Mouse (Mus musculus): ENCODE measurements around the gene Cryba4.

DNA sequence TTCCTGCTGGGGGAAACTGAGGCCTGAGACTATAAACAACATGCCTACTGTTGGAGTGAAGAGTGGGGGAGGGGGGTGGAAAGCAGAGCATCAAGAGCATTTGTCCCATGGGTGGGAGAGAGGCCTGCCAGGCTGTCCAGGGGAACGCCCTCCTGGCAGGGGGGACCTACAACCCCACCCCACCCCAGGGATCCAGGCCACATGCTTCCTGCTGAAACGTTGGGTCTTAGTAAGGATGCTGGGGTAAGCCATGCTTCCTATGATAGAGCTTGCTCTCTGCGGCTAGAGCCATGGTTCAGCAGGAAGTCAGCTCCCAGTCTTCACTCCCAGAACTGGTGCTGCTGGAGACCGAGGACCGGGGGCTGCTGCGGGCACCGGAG is 31.9 kb upstream of the Cryba4 start:
- TF ChIP-seq POLR2A (IDR thresholded peaks at IDR 0.05; ENCODE audit: low read depth, low read length) (no peak), CTCF (conservative IDR thresholded peaks at IDR 0.05; ENCODE audit: insufficient read depth, insufficient read length, low read depth, low read length) (no peak)
